Mouse (Mus musculus): ENCODE measurements around the gene Jakmip3. TPM values are rescaled to one million over a fixed set of nuclear protein-coding genes. Genes with fewer than 3 reads are reported as not detected.

Jakmip3 gene
- polyA plus RNA-seq, 1 experiment from 2014 or later, result 0.14 TPM

- Histone ChIP-seq H3K4me1 (ENCODE audit: control insufficient read depth in 2 of 2, insufficient read depth in 2 of 2, low read length in 2 of 2) (no peaks in the 10 kb centered on the region), H3K27me3 (ENCODE audit: control insufficient read depth, insufficient read depth, low read length) (no peaks in the 10 kb centered on the region), H3K9ac (ENCODE audit: low read length) (no peak overlapping the region), H3K4me3 (ENCODE audit: control insufficient read depth in 1 of 2, insufficient read depth in 1 of 2, low read depth in 1 of 2, low read length in 2 of 2) (no peak overlapping the region), H3K9me3 (ENCODE audit: control insufficient read depth, low read length) (no peaks in the 10 kb centered on the region), H3K27ac (replicated peaks in 1 of 2; ENCODE audit: control insufficient read depth in 1 of 2, insufficient read depth in 1 of 2, low read depth in 2 of 2, low read length in 2 of 2) (no peak overlapping the region), H3K4me2 (ENCODE audit: low read length) (no peak overlapping the region), H3K36me3 (ENCODE audit: control insufficient read depth, insufficient read depth, low read length) (no peaks in the 10 kb centered on the region)
- WGBS, result 84% methylated on average over 6 of the region's 6 CpGs
- ATAC-seq (ENCODE audit: insufficient number of reproducible peaks, insufficient read depth, low FRiP score, low read depth), result no peak
Measured at GRCm38 (mm10) chr7:139096399-139096798, 155.9 kb downstream of the Jakmip3 start.

GRCm38 (mm10) chr7:139100531-139101095, 160.1 kb downstream of the Jakmip3 start:
- H3K9ac ChIP-seq (ENCODE audit: low read length), result no peak overlapping the region
- H3K4me2 ChIP-seq (ENCODE audit: low read length), result no peak overlapping the region
- no peak for ATAC-seq (ENCODE audit: insufficient number of reproducible peaks, insufficient read depth, low FRiP score, low read depth)
- H3K9me3 ChIP-seq (ENCODE audit: control insufficient read depth, low read length), result no peaks in the 10 kb centered on the region
- no peak overlapping the region for H3K4me3 ChIP-seq (ENCODE audit: control insufficient read depth in 1 of 2, insufficient read depth in 1 of 2, low read depth in 1 of 2, low read length in 2 of 2)
- no peaks in the 10 kb centered on the region for H3K36me3 ChIP-seq (ENCODE audit: control insufficient read depth, insufficient read depth, low read length)
- no peak overlapping the region for H3K27ac ChIP-seq (replicated peaks in 1 of 2; ENCODE audit: control insufficient read depth in 1 of 2, insufficient read depth in 1 of 2, low read depth in 2 of 2, low read length in 2 of 2)
- no peaks in the 10 kb centered on the region for H3K27me3 ChIP-seq (ENCODE audit: control insufficient read depth, insufficient read depth, low read length)
- no peaks in the 10 kb centered on the region for H3K4me1 ChIP-seq (ENCODE audit: control insufficient read depth in 2 of 2, insufficient read depth in 2 of 2, low read length in 2 of 2)
- WGBS, result 59% methylated on average over 12 of the region's 12 CpGs

GRCm38 (mm10) chr7:139101286-139101804, 160.8 kb downstream of the Jakmip3 start:
- ATAC-seq (ENCODE audit: insufficient number of reproducible peaks, insufficient read depth, low FRiP score, low read depth), result no peak

GRCm38 (mm10) chr7:139101826-139102225, 161.3 kb downstream of the Jakmip3 start:
- no peak for ATAC-seq (ENCODE audit: insufficient number of reproducible peaks, insufficient read depth, low FRiP score, low read depth)
- no peak overlapping the region for H3K4me2 ChIP-seq (ENCODE audit: low read length)

More at GRCm38 (mm10) chr7:139101286-139101804, 160.8 kb downstream of the Jakmip3 start:
- no peak overlapping the region for H3K9ac ChIP-seq (ENCODE audit: low read length)
- 70% methylated on average over 10 of the region's 10 CpGs for WGBS
- no peak overlapping the region for H3K4me2 ChIP-seq (ENCODE audit: low read length)
- no peak overlapping the region for H3K4me3 ChIP-seq (ENCODE audit: control insufficient read depth in 1 of 2, insufficient read depth in 1 of 2, low read depth in 1 of 2, low read length in 2 of 2)
- no peak overlapping the region for H3K27ac ChIP-seq (replicated peaks in 1 of 2; ENCODE audit: control insufficient read depth in 1 of 2, insufficient read depth in 1 of 2, low read depth in 2 of 2, low read length in 2 of 2)
- no peaks in the 10 kb centered on the region for H3K4me1 ChIP-seq (ENCODE audit: control insufficient read depth in 2 of 2, insufficient read depth in 2 of 2, low read length in 2 of 2)
- H3K36me3 ChIP-seq (ENCODE audit: control insufficient read depth, insufficient read depth, low read length), result no peaks in the 10 kb centered on the region
- H3K9me3 ChIP-seq (ENCODE audit: control insufficient read depth, low read length), result no peaks in the 10 kb centered on the region
- no peaks in the 10 kb centered on the region for H3K27me3 ChIP-seq (ENCODE audit: control insufficient read depth, insufficient read depth, low read length)

GRCm38 (mm10) chr7:139103960-139104381, 163.4 kb downstream of the Jakmip3 start:
- H3K27ac ChIP-seq (replicated peaks in 1 of 2; ENCODE audit: control insufficient read depth in 1 of 2, insufficient read depth in 1 of 2, low read depth in 2 of 2, low read length in 2 of 2), result no peak overlapping the region
- no peaks in the 10 kb centered on the region for H3K36me3 ChIP-seq (ENCODE audit: control insufficient read depth, insufficient read depth, low read length)
- H3K4me3 ChIP-seq (ENCODE audit: control insufficient read depth in 1 of 2, insufficient read depth in 1 of 2, low read depth in 1 of 2, low read length in 2 of 2), result no peak overlapping the region
- H3K9me3 ChIP-seq (ENCODE audit: control insufficient read depth, low read length), result no peaks in the 10 kb centered on the region
- H3K9ac ChIP-seq (ENCODE audit: low read length), result no peak overlapping the region
- H3K27me3 ChIP-seq (ENCODE audit: control insufficient read depth, insufficient read depth, low read length), result no peaks in the 10 kb centered on the region
- WGBS, result 55% methylated on average over 10 of the region's 10 CpGs
- no peak overlapping the region for H3K4me2 ChIP-seq (ENCODE audit: low read length)
- H3K4me1 ChIP-seq (ENCODE audit: control insufficient read depth in 2 of 2, insufficient read depth in 2 of 2, low read length in 2 of 2), result peaks cover 5 to 8% of the 10 kb centered on the region in 2 experiments; a peak in 2 of 4 replicates
- ATAC-seq (ENCODE audit: insufficient number of reproducible peaks, insufficient read depth, low FRiP score, low read depth), result no peak

More at GRCm38 (mm10) chr7:139101826-139102225, 161.3 kb downstream of the Jakmip3 start:
- Histone ChIP-seq H3K27ac (replicated peaks in 1 of 2; ENCODE audit: control insufficient read depth in 1 of 2, insufficient read depth in 1 of 2, low read depth in 2 of 2, low read length in 2 of 2) (no peak overlapping the region), H3K9ac (ENCODE audit: low read length) (no peak overlapping the region), H3K4me3 (ENCODE audit: control insufficient read depth in 1 of 2, insufficient read depth in 1 of 2, low read depth in 1 of 2, low read length in 2 of 2) (no peak overlapping the region), H3K9me3 (ENCODE audit: control insufficient read depth, low read length) (no peaks in the 10 kb centered on the region), H3K36me3 (ENCODE audit: control insufficient read depth, insufficient read depth, low read length) (no peaks in the 10 kb centered on the region), H3K4me1 (ENCODE audit: control insufficient read depth in 2 of 2, insufficient read depth in 2 of 2, low read length in 2 of 2) (no peaks in the 10 kb centered on the region), H3K27me3 (ENCODE audit: control insufficient read depth, insufficient read depth, low read length) (no peaks in the 10 kb centered on the region)
- WGBS, result 68% methylated on average over 3 of the region's 3 CpGs

- no peak for ATAC-seq (ENCODE audit: insufficient number of reproducible peaks, insufficient read depth, low FRiP score, low read depth)
- H3K4me1 ChIP-seq (ENCODE audit: control insufficient read depth in 2 of 2, insufficient read depth in 2 of 2, low read length in 2 of 2), result peaks cover 5 to 8% of the 10 kb centered on the region in 2 experiments; a peak in 2 of 4 replicates
- H3K27me3 ChIP-seq (ENCODE audit: control insufficient read depth, insufficient read depth, low read length), result no peaks in the 10 kb centered on the region
- no peaks in the 10 kb centered on the region for H3K36me3 ChIP-seq (ENCODE audit: control insufficient read depth, insufficient read depth, low read length)
- H3K9ac ChIP-seq (ENCODE audit: low read length), result no peak overlapping the region
- WGBS, result 79% methylated on average over 5 of the region's 5 CpGs
- no peaks in the 10 kb centered on the region for H3K9me3 ChIP-seq (ENCODE audit: control insufficient read depth, low read length)
- H3K4me2 ChIP-seq (ENCODE audit: low read length), result no peak overlapping the region
- H3K4me3 ChIP-seq (ENCODE audit: control insufficient read depth in 1 of 2, insufficient read depth in 1 of 2, low read depth in 1 of 2, low read length in 2 of 2), result no peak overlapping the region
- H3K27ac ChIP-seq (replicated peaks in 1 of 2; ENCODE audit: control insufficient read depth in 1 of 2, insufficient read depth in 1 of 2, low read depth in 2 of 2, low read length in 2 of 2), result no peak overlapping the region
Measured at GRCm38 (mm10) chr7:139105076-139105475, 164.5 kb downstream of the Jakmip3 start.

GRCm38 (mm10) chr7:139105705-139106104, 165.2 kb downstream of the Jakmip3 start:
- WGBS, result 77% methylated on average over 7 of the region's 7 CpGs
- no peak overlapping the region for H3K9ac ChIP-seq (ENCODE audit: low read length)
- no peaks in the 10 kb centered on the region for H3K9me3 ChIP-seq (ENCODE audit: control insufficient read depth, low read length)
- no peak overlapping the region for H3K4me3 ChIP-seq (ENCODE audit: control insufficient read depth in 1 of 2, insufficient read depth in 1 of 2, low read depth in 1 of 2, low read length in 2 of 2)
- H3K27me3 ChIP-seq (ENCODE audit: control insufficient read depth, insufficient read depth, low read length), result no peaks in the 10 kb centered on the region
- H3K36me3 ChIP-seq (ENCODE audit: control insufficient read depth, insufficient read depth, low read length), result no peaks in the 10 kb centered on the region
- H3K4me2 ChIP-seq (ENCODE audit: low read length), result no peak overlapping the region
- H3K4me1 ChIP-seq (ENCODE audit: control insufficient read depth in 2 of 2, insufficient read depth in 2 of 2, low read length in 2 of 2), result peaks cover 5 to 8% of the 10 kb centered on the region in 2 experiments; a peak in 2 of 4 replicates
- ATAC-seq (ENCODE audit: insufficient number of reproducible peaks, insufficient read depth, low FRiP score, low read depth), result no peak
- H3K27ac ChIP-seq (replicated peaks in 1 of 2; ENCODE audit: control insufficient read depth in 1 of 2, insufficient read depth in 1 of 2, low read depth in 2 of 2, low read length in 2 of 2), result no peak overlapping the region

Data from heart, embryonic 14.5 days (tissue).